ENCODE assay signal across 8 mouse cellular contexts in genomic region chr5:65956144-65957008, GRCm38 (mm10). TPM values are rescaled to one million over a fixed set of nuclear protein-coding genes. Genes with fewer than 3 reads are reported as not detected.
DNase-seq lines count a peak whose midpoint lies in the region; ATAC-seq and TF ChIP-seq lines count a peak whose summit lies in the region.

No protein-coding gene starts in this region.

- H3K27ac ChIP-seq in lung, embryonic 15.5 days = no peak overlapping the region
- no peak overlapping the region for H3K27ac ChIP-seq in forebrain, embryonic 13.5 days
- no peak overlapping the region for H3K27ac ChIP-seq in limb, embryonic 14.5 days (replicated peaks; ENCODE audit: low read depth, low read length)
- 0 out of 2 replicates have a peak overlapping the region, but pooled peaks have one; percentile 2 for H3K27ac ChIP-seq in neural tube, embryonic 15.5 days (replicated peaks)

- 0 out of 2 replicates have a peak, but pooled peaks cover 14% of the 10 kb centered on the region for H3K4me1 ChIP-seq in lung, embryonic 15.5 days
- peaks cover 12% of the 10 kb centered on the region for H3K4me1 ChIP-seq in forebrain, embryonic 13.5 days
- H3K4me1 ChIP-seq in limb, embryonic 14.5 days (ENCODE audit: control insufficient read depth, insufficient read depth, low read length) = no peaks in the 10 kb centered on the region
- H3K4me1 ChIP-seq in neural tube, embryonic 15.5 days = peaks cover 14% of the 10 kb centered on the region

- H3K36me3 ChIP-seq in lung, embryonic 15.5 days = no peaks in the 10 kb centered on the region
- no peaks in the 10 kb centered on the region for H3K36me3 ChIP-seq in forebrain, embryonic 13.5 days (ENCODE audit: poor library complexity, severe bottlenecking)
- no peaks in the 10 kb centered on the region for H3K36me3 ChIP-seq in limb, embryonic 14.5 days (ENCODE audit: control insufficient read depth, insufficient read depth, low read length)
- H3K36me3 ChIP-seq in neural tube, embryonic 15.5 days = no peaks in the 10 kb centered on the region

- H3K4me2 ChIP-seq in lung, embryonic 15.5 days = peak overlapping the region; percentile 61
- H3K4me2 ChIP-seq in forebrain, embryonic 13.5 days = peak overlapping the region; percentile 51
- H3K4me2 ChIP-seq in limb, embryonic 14.5 days (replicated peaks; ENCODE audit: low read depth, low read length, severe bottlenecking) = peak overlapping the region; percentile 52
- peak overlapping the region; percentile 56 for H3K4me2 ChIP-seq in neural tube, embryonic 15.5 days

- H3K9me3 ChIP-seq in lung, embryonic 15.5 days = no peaks in the 10 kb centered on the region
- no peaks in the 10 kb centered on the region for H3K9me3 ChIP-seq in forebrain, embryonic 13.5 days (replicated peaks)
- no peaks in the 10 kb centered on the region for H3K9me3 ChIP-seq in limb, embryonic 14.5 days (ENCODE audit: control insufficient read depth, low read length)
- no peaks in the 10 kb centered on the region for H3K9me3 ChIP-seq in neural tube, embryonic 15.5 days (replicated peaks)

- no peak for TF ChIP-seq POLR2A in limb, embryonic 14.5 days (IDR thresholded peaks at IDR 0.05; ENCODE audit: borderline replicate concordance, extremely low read depth, insufficient read depth, insufficient read length)

- H3K9ac ChIP-seq in lung, embryonic 15.5 days = no peak overlapping the region
- H3K9ac ChIP-seq in forebrain, embryonic 13.5 days = no peak overlapping the region
- no peak overlapping the region; the same call in 1 of the 2 replicates for H3K9ac ChIP-seq in limb, embryonic 14.5 days (ENCODE audit: low read depth, low read length, severe bottlenecking)
- H3K9ac ChIP-seq in neural tube, embryonic 15.5 days (replicated peaks) = no peak overlapping the region

- no peak for DNase-seq in lung, adult 18-20 months
- DNase-seq in limb, embryonic 14.5 days (ENCODE audit: low spot score) = no peak
- DNase-seq in urinary bladder, postnatal 10 days (ENCODE audit: low spot score) = no peak
- no peak for DNase-seq in gastrocnemius, postnatal 14 days
- no peak for DNase-seq in lung, postnatal 10 days

- no peak for ATAC-seq in lung, embryonic 15.5 days (ENCODE audit: borderline replicate concordance, extremely low read depth, low FRiP score, low TSS enrichment)
- no peak for ATAC-seq in forebrain, embryonic 13.5 days
- no peak for ATAC-seq in limb, embryonic 14.5 days (ENCODE audit: low FRiP score, low read depth)
- no peak for ATAC-seq in neural tube, embryonic 15.5 days (ENCODE audit: low FRiP score)

- H3K27me3 ChIP-seq in lung, embryonic 15.5 days = no peaks in the 10 kb centered on the region
- H3K27me3 ChIP-seq in forebrain, embryonic 13.5 days = no peaks in the 10 kb centered on the region
- no peaks in the 10 kb centered on the region for H3K27me3 ChIP-seq in limb, embryonic 14.5 days (ENCODE audit: control insufficient read depth, insufficient read depth, low read length)
- no peaks in the 10 kb centered on the region for H3K27me3 ChIP-seq in neural tube, embryonic 15.5 days (replicated peaks)

- intact Hi-C loops in gastrocnemius, postnatal 14 days (cut with DNase I; ENCODE audit: low total_unique reads) = loop anchor here (5.0 kb wide), 1 partner anchor 134 kb away; no protein-coding TSS in a partner anchor

- peak overlapping the region; percentile 40 for H3K4me3 ChIP-seq in lung, embryonic 15.5 days
- peak overlapping the region; percentile 29 for H3K4me3 ChIP-seq in forebrain, embryonic 13.5 days
- peak overlapping the region; percentile 33 for H3K4me3 ChIP-seq in limb, embryonic 14.5 days (replicated peaks; ENCODE audit: low read length)
- peak overlapping the region; percentile 39 for H3K4me3 ChIP-seq in neural tube, embryonic 15.5 days (replicated peaks)

- WGBS in lung, embryonic 15.5 days = 74% methylated on average over 9 of the region's 9 CpGs
- 78% methylated on average over 9 of the region's 9 CpGs for WGBS in forebrain, embryonic 13.5 days
- 72% methylated on average over 9 of the region's 9 CpGs for WGBS in limb, embryonic 14.5 days
- WGBS in neural tube, embryonic 15.5 days = 78% methylated on average over 9 of the region's 9 CpGs

RNA-seq across cellular contexts. Expression of gene Chrna9, which starts 21.7 kb away (rescaled TPM):
- 0.39 and 1.0 TPM in 2 replicates for polyA plus RNA-seq in lung, embryonic 15.5 days (2015; fragmentation: Nextera tagmentation; extraction: Ambion mirVana)
- polyA plus RNA-seq in forebrain, embryonic 13.5 days (2015; fragmentation: Nextera tagmentation; extraction: Ambion mirVana) = not detected in 2 replicates
- polyA plus RNA-seq in limb, embryonic 14.5 days (2012; rRNA removed) = 0.45 and 0.69 TPM in 2 replicates
- polyA plus RNA-seq in limb, embryonic 14.5 days (2014; fragmentation: Nextera tagmentation; extraction: Ambion mirVana) = 0.33 TPM in 1 of 2 replicates, not detected in the other
- 3.5 TPM in 1 of 2 replicates, not detected in the other for polyA plus RNA-seq in neural tube, embryonic 15.5 days (2015; fragmentation: Nextera tagmentation; extraction: Ambion mirVana)
- 1 to 10 TPM; 3.9 to 6.8 TPM for total RNA-seq in gastrocnemius, postnatal 14 days (2021)

RNA-seq across cellular contexts. Expression of gene 9130230L23Rik, which starts 47.7 kb away (rescaled TPM):
- 1.0 and 1.5 TPM in 2 replicates for polyA plus RNA-seq in lung, embryonic 15.5 days (2015; fragmentation: Nextera tagmentation; extraction: Ambion mirVana)
- polyA plus RNA-seq in forebrain, embryonic 13.5 days (2015; fragmentation: Nextera tagmentation; extraction: Ambion mirVana) = not detected in 2 replicates
- polyA plus RNA-seq in limb, embryonic 14.5 days (2012; rRNA removed) = 0.04 TPM in 1 of 2 replicates, not detected in the other
- not detected in 2 replicates for polyA plus RNA-seq in limb, embryonic 14.5 days (2014; fragmentation: Nextera tagmentation; extraction: Ambion mirVana)
- 0.14 TPM in 1 of 2 replicates, not detected in the other for polyA plus RNA-seq in neural tube, embryonic 15.5 days (2015; fragmentation: Nextera tagmentation; extraction: Ambion mirVana)
- under 1 TPM; 0.21 to 0.22 TPM for total RNA-seq in gastrocnemius, postnatal 14 days (2021)
